Mouse (Mus musculus) erythroblast, embryonic 14.5 days (primary cell): Measurements from ENCODE around the gene Siglecg.

Experiments
- GATA1 ChIP-seq: IDR thresholded peaks from 2 replicates; pipeline ENCODE4 v1.6.1; 2012; ENCODE audit warnings: low read length, inconsistent platforms, mixed read lengths
- TAL1 ChIP-seq: IDR thresholded peaks from 3 replicates; pipeline ENCODE4 v1.6.1; 2012; ENCODE audit warnings: low read length, inconsistent platforms, mixed read lengths

- TF ChIP-seq GATA1: no peak
- no peak for TF ChIP-seq TAL1
Observed at GRCm38 (mm10) chr7:43423991-43424625, 16.1 kb downstream of the Siglecg start.
